Mouse (Mus musculus): ENCODE results near the gene Dclre1c.
"Not testable (repeated sequence)": the region's sequence is repeated elsewhere in the genome, so short reads cannot be mapped to it uniquely, and the experiment has no call there.

Dclre1c gene

DNA sequence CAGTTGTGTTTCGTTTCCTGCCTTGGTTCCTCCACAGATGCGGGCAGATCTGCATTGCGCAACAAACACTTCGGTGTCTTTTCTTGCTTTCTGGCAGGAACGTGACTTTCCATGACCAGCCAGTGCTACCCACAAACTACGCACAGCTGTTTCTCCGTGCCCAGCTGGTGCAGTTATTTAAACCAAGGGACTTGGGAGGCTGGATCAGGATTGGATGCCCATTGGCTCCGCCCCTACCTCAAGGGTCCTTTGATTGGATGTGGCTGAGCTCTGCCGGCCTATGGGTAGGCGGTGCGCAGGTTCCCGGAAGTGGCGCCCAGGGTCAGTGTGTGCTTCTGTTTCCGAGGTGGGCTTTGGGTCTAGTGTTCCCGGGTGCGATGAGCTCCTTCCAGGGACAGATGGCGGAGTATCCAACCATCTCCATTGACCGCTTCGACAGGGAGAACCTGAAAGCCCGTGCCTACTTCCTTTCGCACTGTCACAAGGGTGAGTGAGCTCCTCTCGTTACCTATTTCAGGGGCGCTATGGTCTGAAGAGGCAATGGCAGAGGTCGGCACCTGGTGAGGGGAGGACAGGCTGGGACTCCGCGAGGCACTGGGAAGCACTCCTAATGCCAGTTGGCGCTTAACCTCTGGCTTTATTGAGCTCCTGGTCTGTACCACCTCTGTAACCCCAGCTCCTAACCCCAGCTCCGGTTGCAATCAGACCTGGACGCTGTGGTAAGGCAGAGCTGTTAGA, at the start of gene Dclre1c:
Gene Dclre1c (plus strand): TSS at position 291 of the 738 bp plus-strand sequence.
- DNase-seq (ENCODE audit: low read depth, low spot score) = peak; percentile 97

GRCm38 (mm10) chr2:3387105-3387860, 36.6 kb upstream of the Dclre1c start:
- no peak for DNase-seq (ENCODE audit: low read depth, low spot score)

GRCm38 (mm10) chr2:3391945-3392344, 32.0 kb upstream of the Dclre1c start:
- DNase-seq (ENCODE audit: low read depth, low spot score) = no peak

- not testable (repeated sequence) for DNase-seq (ENCODE audit: low read depth, low spot score)
Observed at GRCm38 (mm10) chr2:3397110-3397509, 26.8 kb upstream of the Dclre1c start, which contains the start of gene Olah. TSS of gene Olah (minus strand) at chr2:3397210.

DNA sequence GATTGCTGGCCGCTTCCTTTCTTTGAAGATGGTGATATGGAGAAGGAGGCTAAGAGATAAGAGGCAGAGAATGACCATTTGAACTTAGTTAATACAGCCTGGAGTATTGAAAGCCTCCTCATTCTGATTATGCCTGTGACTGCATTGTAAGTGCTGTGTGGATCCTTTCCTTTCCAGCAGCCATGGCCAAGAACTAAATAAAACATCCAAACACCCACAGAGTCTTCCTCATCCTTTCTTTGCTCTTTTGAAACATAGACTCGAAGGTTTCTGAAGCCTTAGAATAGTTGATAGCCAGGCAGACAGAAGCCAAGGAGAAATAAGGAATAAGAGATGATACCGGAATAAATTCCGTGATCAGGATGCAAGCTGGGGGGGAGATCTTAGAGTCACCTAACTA, 17.9 kb upstream of the Dclre1c start:
- no peak for DNase-seq (ENCODE audit: low read depth, low spot score)

GRCm38 (mm10) chr2:3407756-3408155, 16.2 kb upstream of the Dclre1c start:
- no peak for DNase-seq (ENCODE audit: low read depth, low spot score)

DNA sequence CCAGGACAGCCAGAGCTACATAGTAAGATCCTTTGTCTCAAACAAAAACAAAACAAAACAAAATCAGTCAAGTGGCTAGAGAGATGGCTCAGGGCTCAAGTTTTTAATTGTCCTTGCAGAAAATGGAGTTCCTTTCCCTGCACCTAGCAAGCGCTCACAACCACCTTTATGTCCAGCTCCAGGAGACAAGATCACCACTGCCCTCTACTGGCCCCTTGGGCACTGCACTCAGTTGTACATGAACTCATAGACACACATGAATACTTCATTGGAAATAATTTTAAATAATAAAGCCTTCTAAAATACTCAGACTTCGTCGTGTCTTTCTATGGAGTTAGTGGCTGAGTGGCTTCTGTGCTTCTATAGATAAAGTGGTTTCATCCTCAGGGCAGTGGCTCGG, 9.7 kb upstream of the Dclre1c start:
- DNase-seq (ENCODE audit: low read depth, low spot score) = peak; percentile 78

DNA sequence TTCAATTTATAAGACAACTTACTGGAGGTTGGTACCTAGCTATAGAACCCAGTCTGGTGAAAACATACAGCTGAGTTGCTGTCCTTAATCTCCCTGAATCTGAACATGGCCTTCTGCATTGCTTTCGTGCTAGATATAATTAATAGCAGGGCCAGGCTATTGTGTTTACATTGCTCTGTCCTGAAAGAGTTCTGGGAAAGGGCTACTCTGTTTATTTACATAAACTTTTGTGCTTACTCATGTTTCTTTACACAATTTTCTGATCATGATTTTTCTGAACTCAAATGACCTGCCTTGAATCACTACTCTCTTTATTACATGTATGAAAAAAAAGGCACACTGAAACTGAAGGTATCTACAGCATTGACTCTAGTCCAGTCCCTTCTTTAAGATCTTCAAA, 8.3 kb upstream of the Dclre1c start:
- DNase-seq (ENCODE audit: low read depth, low spot score) = no peak

- DNase-seq (ENCODE audit: low read depth, low spot score) = peak; percentile 96
Observed at GRCm38 (mm10) chr2:3418883-3419431, 5.0 kb upstream of the Dclre1c start.

GRCm38 (mm10) chr2:3420157-3420556, 3.8 kb upstream of the Dclre1c start:
- DNase-seq (ENCODE audit: low read depth, low spot score) = no peak

- DNase-seq (ENCODE audit: low read depth, low spot score) = no peak
Observed at GRCm38 (mm10) chr2:3422548-3422947, 1.4 kb upstream of the Dclre1c start, which contains the start of gene Meig1. TSS of gene Meig1 (minus strand) at chr2:3422648.

DNA sequence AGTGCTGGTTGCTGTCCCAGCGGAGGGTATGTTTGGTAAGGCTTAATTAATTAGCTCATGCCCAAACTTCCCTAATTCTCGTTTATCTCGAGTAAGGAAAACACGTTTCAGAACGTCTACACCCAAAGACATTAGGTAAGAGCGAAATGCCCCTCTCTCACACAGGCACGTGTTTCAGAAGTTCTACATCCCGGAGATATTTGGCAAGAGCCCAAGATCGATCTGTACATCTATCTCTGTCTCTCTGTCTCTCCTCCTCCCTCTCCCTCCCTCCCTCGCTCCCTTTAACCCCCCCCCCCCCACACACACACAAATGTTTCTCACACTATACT, 614 bp downstream of the Dclre1c start:
- no peak for DNase-seq (ENCODE audit: low read depth, low spot score)

- no peak for DNase-seq (ENCODE audit: low read depth, low spot score)
Observed at GRCm38 (mm10) chr2:3430956-3431355, 7.0 kb downstream of the Dclre1c start.

DNA sequence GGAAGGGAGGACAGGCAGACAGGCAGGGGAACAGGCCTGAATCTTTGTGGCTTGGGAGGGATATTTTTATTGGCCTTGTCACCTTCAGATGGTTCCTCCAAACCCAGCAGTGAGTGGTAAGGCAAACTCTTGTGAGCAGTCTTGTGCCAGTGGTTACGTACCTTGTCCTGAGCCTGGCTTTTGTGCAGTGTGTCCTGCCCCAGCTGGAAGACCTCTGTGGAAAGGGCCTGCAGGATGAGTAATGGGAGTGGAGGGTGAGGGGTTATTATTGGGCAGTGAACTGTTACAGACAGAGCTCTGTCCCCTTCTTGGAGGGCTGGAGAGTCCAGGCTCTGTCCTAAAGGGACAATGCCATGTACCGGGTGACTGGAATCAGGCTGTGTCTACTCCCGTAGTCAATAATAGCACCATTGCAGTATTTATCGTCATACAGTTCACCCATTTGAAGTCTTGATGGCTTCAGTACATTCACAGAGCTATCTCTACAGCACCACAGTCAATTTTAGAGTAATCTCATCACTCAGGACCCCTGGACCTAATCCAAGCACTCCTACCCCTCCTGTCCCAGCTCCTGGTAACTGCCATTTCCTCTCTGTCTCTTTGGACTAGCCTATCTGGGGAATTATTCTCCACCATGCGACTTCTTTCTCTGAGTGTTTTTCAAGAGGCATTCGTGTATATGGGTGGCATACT, 11.6 kb downstream of the Dclre1c start:
- DNase-seq (ENCODE audit: low read depth, low spot score) = no peak

- no peak for DNase-seq (ENCODE audit: low read depth, low spot score)
Observed at GRCm38 (mm10) chr2:3437956-3438355, 14.0 kb downstream of the Dclre1c start.

DNA sequence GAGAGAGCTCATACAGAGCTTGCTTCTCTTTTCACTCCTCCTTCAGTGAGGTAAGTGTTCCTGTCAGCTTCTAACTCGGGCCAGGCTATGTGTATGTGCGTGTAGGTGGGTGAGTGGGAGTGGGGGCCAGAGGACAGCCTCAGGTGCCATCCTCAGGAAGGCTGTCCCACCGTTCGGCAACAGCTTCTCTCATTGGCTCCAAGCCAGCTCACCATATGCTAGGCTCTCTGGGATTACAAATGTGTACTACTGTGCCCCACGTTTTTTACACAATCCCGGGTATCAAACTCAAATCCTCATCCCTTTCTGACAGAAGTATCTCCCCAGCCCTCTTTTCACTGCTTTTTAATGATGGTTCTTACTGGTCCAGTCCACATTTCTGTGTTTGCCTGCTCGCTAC, 20.3 kb downstream of the Dclre1c start:
- DNase-seq (ENCODE audit: low read depth, low spot score) = no peak

DNA sequence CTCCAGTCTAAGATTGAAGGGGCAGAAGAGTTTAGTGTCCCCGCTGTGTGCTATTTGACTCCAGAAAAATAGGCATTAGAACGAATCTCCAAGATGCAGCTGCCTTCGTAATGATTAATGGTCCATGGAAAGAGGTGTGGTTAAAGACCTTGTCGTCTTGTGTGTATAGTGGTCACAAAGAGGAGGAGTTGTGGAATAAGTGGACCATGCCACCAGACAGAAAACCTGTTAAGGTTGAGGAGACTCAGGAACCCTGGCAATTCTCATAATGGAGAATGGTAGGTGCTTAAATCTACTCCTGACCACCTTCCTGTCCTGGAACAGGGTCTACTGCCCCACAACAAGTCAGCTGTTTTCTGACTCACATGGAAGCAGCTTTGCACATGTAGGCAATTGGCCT, 22.1 kb downstream of the Dclre1c start:
- no peak for DNase-seq (ENCODE audit: low read depth, low spot score)

DNA sequence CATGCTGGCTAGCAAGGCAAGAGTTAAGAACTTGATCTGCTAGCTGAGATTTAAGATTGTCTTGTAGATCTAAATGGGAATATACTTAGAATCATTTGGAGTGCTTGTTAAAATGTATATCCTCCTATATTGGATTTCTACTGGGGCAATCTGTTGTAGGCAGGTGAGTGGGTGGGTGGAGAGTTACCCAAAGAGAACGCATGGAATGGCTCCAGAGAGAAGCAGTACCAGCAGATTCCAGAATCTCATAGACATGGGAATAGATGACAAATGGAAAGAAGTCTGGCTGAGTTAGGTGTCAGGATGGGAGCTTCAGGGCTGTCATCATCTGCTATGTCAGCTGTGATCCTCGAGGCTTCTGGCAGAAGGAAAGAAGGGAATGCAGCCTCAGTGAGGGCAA, 25.5 kb downstream of the Dclre1c start:
- DNase-seq (ENCODE audit: low read depth, low spot score) = no peak

GRCm38 (mm10) chr2:3453096-3453495, 29.2 kb downstream of the Dclre1c start:
- no peak for DNase-seq (ENCODE audit: low read depth, low spot score)

DNA sequence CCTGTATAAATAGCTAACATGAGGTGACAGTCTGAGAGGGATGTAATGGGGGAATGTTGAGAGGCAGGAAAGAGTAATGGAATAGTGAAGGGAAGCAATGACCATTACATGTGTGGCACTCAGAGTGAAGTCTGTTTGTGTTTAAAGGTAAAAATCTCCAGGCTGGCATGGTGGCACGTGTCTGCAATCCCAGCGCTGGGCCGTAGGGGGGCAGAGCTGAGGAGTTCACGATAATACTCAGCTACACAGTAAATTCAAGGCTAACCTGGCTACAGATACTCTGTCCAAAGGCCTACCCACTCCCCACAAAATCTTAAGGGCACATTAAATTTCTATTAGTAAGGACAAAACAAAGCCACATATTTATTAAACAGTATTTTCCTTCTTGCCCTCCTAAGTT, 32.7 kb downstream of the Dclre1c start:
- DNase-seq (ENCODE audit: low read depth, low spot score) = peak; percentile 25

GRCm38 (mm10) chr2:3473891-3474290, 50.0 kb downstream of the Dclre1c start:
- no peak for DNase-seq (ENCODE audit: low read depth, low spot score)

GRCm38 (mm10) chr2:3474361-3474805, 50.5 kb downstream of the Dclre1c start:
- DNase-seq (ENCODE audit: low read depth, low spot score) = peak; percentile 78

Data from A20 (cell line).